Mouse (Mus musculus) MEL (cell line): ENCODE results near the gene Arl4d.
A peak's percentile ranks its signal among the peaks of the same experiment; 100 is the strongest.

Source experiments
- CTCF ChIP-seq, 3 experiments: IDR thresholded peaks in 2 of 3; conservative IDR thresholded peaks in 1 of 3; 2 replicates each; pipeline ENCODE4 v1.5.1; 2011 to 2012; ENCODE audit warnings: low read length in 3 of 3, low read depth in 2 of 3, mild to moderate bottlenecking in 2 of 3, improper control_type of control experiment in 1 of 3, inconsistent platforms in 1 of 3, mixed read lengths in 1 of 3, moderate library complexity in 1 of 3; ENCODE audit not compliant: control insufficient read depth in 1 of 3, insufficient read depth in 1 of 3, poor library complexity in 1 of 3, severe bottlenecking in 1 of 3
- ELF1 ChIP-seq: IDR thresholded peaks from 2 replicates; pipeline ENCODE4 v1.6.1; 2014; ENCODE audit warnings: low read depth, mild to moderate bottlenecking, inconsistent platforms, low read length, improper control_type of control experiment, moderate library complexity
- EP300 ChIP-seq, 2 experiments: IDR thresholded peaks; 2 replicates each; pipeline ENCODE4 v1.6.1; 2011; ENCODE audit warnings: improper control_type of control experiment in 2 of 2, low read length in 2 of 2, low read depth in 1 of 2, mild to moderate bottlenecking in 1 of 2
- GABPA ChIP-seq: IDR thresholded peaks from 2 replicates; pipeline ENCODE4 v1.6.1; 2012; ENCODE audit warnings: low read depth, mild to moderate bottlenecking, inconsistent platforms, low read length, improper control_type of control experiment, moderate library complexity
- MAFK ChIP-seq: IDR thresholded peaks from 2 replicates; pipeline ENCODE4 v1.6.1; 2011; ENCODE audit warnings: low read depth, mild to moderate bottlenecking, low read length, improper control_type of control experiment, borderline replicate concordance
- NRF1 ChIP-seq: IDR thresholded peaks from 2 replicates; pipeline ENCODE4 v1.6.1; 2014; ENCODE audit warnings: low read depth, mild to moderate bottlenecking, inconsistent platforms, low read length, improper control_type of control experiment, moderate library complexity; ENCODE audit not compliant: poor library complexity, insufficient read depth, severe bottlenecking
- POLR2A ChIP-seq, 2 experiments: IDR thresholded peaks; 2 replicates each; pipeline ENCODE4 v1.6.1; 2011 to 2012; ENCODE audit warnings: low read length in 2 of 2, mild to moderate bottlenecking in 2 of 2, control low read depth in 1 of 2, improper control_type of control experiment in 1 of 2, low read depth in 1 of 2, moderate library complexity in 1 of 2; ENCODE audit not compliant: control insufficient read depth in 1 of 2, insufficient read depth in 1 of 2, poor library complexity in 1 of 2
- RAD21 ChIP-seq: IDR thresholded peaks from 2 replicates; pipeline ENCODE4 v1.6.1; 2011; ENCODE audit warnings: mild to moderate bottlenecking, low read depth, low read length, improper control_type of control experiment
- ZC3H11A ChIP-seq: IDR thresholded peaks from 2 replicates; pipeline ENCODE4 v1.6.1; 2012; ENCODE audit warnings: low read depth, mild to moderate bottlenecking, inconsistent platforms, low read length, improper control_type of control experiment

DNA sequence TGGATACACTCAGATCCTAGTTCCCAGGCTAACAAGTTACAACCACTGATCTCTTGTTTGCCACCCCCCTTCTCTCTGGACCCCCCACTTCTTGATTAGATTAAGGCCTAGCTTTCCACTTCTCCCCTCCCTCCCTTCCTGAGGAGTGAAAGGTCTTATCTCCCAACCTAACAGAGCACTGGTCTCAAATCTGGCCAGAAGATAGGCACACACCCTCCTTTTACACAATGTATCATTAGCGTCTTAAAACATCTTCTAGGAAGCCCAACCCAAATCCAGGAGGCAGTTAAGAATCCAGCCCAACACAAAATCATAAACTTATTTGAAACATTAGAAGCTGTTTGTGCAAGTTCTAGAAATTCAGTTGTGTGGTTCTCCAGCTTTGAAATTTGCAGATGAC, 5.0 kb downstream of the Arl4d start:
- TF ChIP-seq ZC3H11A (no peak), RAD21 (no peak), GABPA (no peak), CTCF (IDR thresholded peaks at IDR 0.05 in 2 of 3, conservative IDR thresholded peaks at IDR 0.05 in 1 of 3; ENCODE audit: control insufficient read depth in 1 of 3, insufficient read depth in 1 of 3, low read depth in 2 of 3, low read length in 3 of 3, poor library complexity in 1 of 3, severe bottlenecking in 1 of 3) (no peak), MAFK (no peak), POLR2A (IDR thresholded peaks at IDR 0.05; ENCODE audit: control insufficient read depth in 1 of 2, insufficient read depth in 1 of 2, low read depth in 1 of 2, low read length in 2 of 2, poor library complexity in 1 of 2) (no peak), ELF1 (no peak), NRF1 (no peak), EP300 (IDR thresholded peaks at IDR 0.05; ENCODE audit: low read depth in 1 of 2, low read length in 2 of 2) (peak in 1 of 2 experiments; percentile 23; a peak in 1 of 4 replicates)
